Mouse (Mus musculus): Measurements from ENCODE around the gene Echs1. TPM values are rescaled to one million over a fixed set of nuclear protein-coding genes. Genes with fewer than 3 reads are reported as not detected.
A peak's percentile ranks its signal among the peaks of the same experiment; 100 is the strongest.

The Echs1 gene
- total and polyA plus RNA-seq, 3 experiments = 43.3 to 72.0 (median 47.8) TPM

GRCm38 (mm10) chr7:140137135-140138020 lies 21.1 kb upstream of the Echs1 start, which contains the start of gene Mtg1:
Mtg1 (plus strand) TSS chr7:140137564.
- peak within 1 kb of the TSS; percentile 55 to 98 (median 94) for H3K4me3 ChIP-seq (replicated peaks in 1 of 3; ENCODE audit: low read depth in 2 of 3, low read length in 2 of 3, poor library complexity in 1 of 3)
- no peaks in the 10 kb centered on the region for H3K27me3 ChIP-seq (replicated peaks)
- in situ Hi-C loops (cut with MboI; ENCODE audit: low pct_ligation_motif_present, low pct_unique_long_range_greater_than_20kb, low sequenced_read_pairs) (loop anchor here (5.0 to 10.0 kb wide), 3 partner anchors 40 to 223 kb away; partner anchors contain the start of gene Adam8), dilution Hi-C loops (cut with MboI; ENCODE audit: extremely low pct_ligation_motif_present, extremely low pct_unique_long_range_greater_than_20kb, low sequenced_read_pairs) (no loop called here)
- peaks cover 0 to 22% of the 10 kb centered on the region in 2 experiments; a peak in 1 of 4 replicates for H3K4me1 ChIP-seq (ENCODE audit: control insufficient read depth in 1 of 2, insufficient read depth in 2 of 2)
- H3K9ac ChIP-seq (ENCODE audit: insufficient read depth, low read depth) = peak within 1 kb of the TSS; percentile 93
- H3K27ac ChIP-seq (ENCODE audit: insufficient read depth, low read depth) = peak within 1 kb of the TSS; percentile 47
- H3K9me3 ChIP-seq (replicated peaks; ENCODE audit: low read length) = no peaks in the 10 kb centered on the region
- TF ChIP-seq ZMIZ1 (IDR thresholded peaks at IDR 0.05; ENCODE audit: low read depth, low read length) (peak; percentile 80; the same call in 1 of the 2 replicates), MAFK (IDR thresholded peaks at IDR 0.05; ENCODE audit: insufficient replicate concordance, low read length) (no peak), RAD21 (IDR thresholded peaks at IDR 0.05; ENCODE audit: low read depth, low read length) (no peak), TBP (conservative IDR thresholded peaks at IDR 0.05; ENCODE audit: low read depth, low read length) (peak; percentile 88), SIN3A (IDR thresholded peaks at IDR 0.05; ENCODE audit: low read length) (peak; percentile 98), IRF4 (IDR thresholded peaks at IDR 0.05; ENCODE audit: low read depth, low read length) (peak; percentile 83), NRF1 (IDR thresholded peaks at IDR 0.05; ENCODE audit: low read depth, low read length) (peak; percentile 93), NELFE (IDR thresholded peaks at IDR 0.05; ENCODE audit: low read depth, low read length) (peak; percentile 63), KAT2A (IDR thresholded peaks at IDR 0.05; ENCODE audit: insufficient replicate concordance, low read length) (peak; percentile 86; the same call in 1 of the 2 replicates), MYC (IDR thresholded peaks at IDR 0.05; ENCODE audit: low read depth, low read length) (peak; percentile 98), GABPA (IDR thresholded peaks at IDR 0.05; ENCODE audit: insufficient replicate concordance, low read depth, low read length) (peak; percentile 25; the same call in 1 of the 2 replicates), POLR2A (IDR thresholded peaks at IDR 0.05; ENCODE audit: low read depth, low read length) (peak; percentile 93), PAX5 (IDR thresholded peaks at IDR 0.05; ENCODE audit: low read length) (no peak), CHD1 (IDR thresholded peaks at IDR 0.05; ENCODE audit: low read depth, low read length) (no peak), ELF1 (IDR thresholded peaks at IDR 0.05; ENCODE audit: low read depth, low read length) (peak; percentile 81), E2F4 (IDR thresholded peaks at IDR 0.05; ENCODE audit: insufficient replicate concordance, low read depth, low read length) (no peak), POLR2AphosphoS2 (IDR thresholded peaks at IDR 0.05; ENCODE audit: low read depth, low read length) (peak; percentile 92), MAX (IDR thresholded peaks at IDR 0.05; ENCODE audit: low read length) (peak; percentile 97), RCOR1 (conservative IDR thresholded peaks at IDR 0.05; ENCODE audit: low read depth, low read length) (peak; percentile 22; the same call in 1 of the 2 replicates), EP300 (IDR thresholded peaks at IDR 0.05; ENCODE audit: low read length) (no peak), USF1 (IDR thresholded peaks at IDR 0.05; ENCODE audit: low read depth, low read length) (peak; percentile 9; the same call in 1 of the 2 replicates), TCF12 (IDR thresholded peaks at IDR 0.05; ENCODE audit: low read depth, low read length) (peak; percentile 98), BHLHE40 (IDR thresholded peaks at IDR 0.05; ENCODE audit: low read depth, low read length) (peak; percentile 39; the same call in 1 of the 2 replicates), MXI1 (IDR thresholded peaks at IDR 0.05; ENCODE audit: low read depth, low read length) (peak; percentile 98), MEF2A (IDR thresholded peaks at IDR 0.05; ENCODE audit: borderline replicate concordance, low read depth, low read length) (peak; percentile 85), HCFC1 (IDR thresholded peaks at IDR 0.05; ENCODE audit: low read depth, low read length) (peak; percentile 97)
- DNase-seq (ENCODE audit: extremely low read depth) = peak; percentile 95
- H3K4me2 ChIP-seq (ENCODE audit: insufficient read depth, low read depth, poor library complexity, severe bottlenecking) = peak within 1 kb of the TSS; percentile 65
- peaks cover 12 to 55% of the 10 kb centered on the region in 2 experiments for H3K36me3 ChIP-seq (replicated peaks in 1 of 2; ENCODE audit: control insufficient read depth in 1 of 2, insufficient read depth in 1 of 2, low read length in 1 of 2)
- no peaks in the 10 kb centered on the region for H3K79me2 ChIP-seq (replicated peaks; ENCODE audit: control insufficient read depth, extremely low read depth, insufficient read depth, poor library complexity, severe bottlenecking)

Measured in CH12.LX (cell line).